Mouse (Mus musculus) limb, embryonic 14.5 days (tissue): ENCODE results near the gene Dnaic1. TPM values are rescaled to one million over a fixed set of nuclear protein-coding genes. Genes with fewer than 3 reads are reported as not detected.

Source experiments
- ATAC-seq: fragments of 200-750 bp; cut with Nextera tagmentation; 2 replicates; pipeline ENCODE4 v1.8.0; 2017; ENCODE audit warnings: low read depth, moderate number of reproducible peaks, moderate TSS enrichment; ENCODE audit not compliant: low FRiP score
- DNase-seq: peaks from one replicate; pipeline ENCODE4 v3.0.0-alpha.2; 2015; ENCODE audit warnings: low spot score
- H3K27ac ChIP-seq: fragments of 300-500 bp; sonication (generic); replicated peaks from 2 replicates; pipeline ENCODE4 v1.5.1; 2014; ENCODE audit warnings: low read depth, mild to moderate bottlenecking, low read length, moderate library complexity, mixed read lengths
- H3K27me3 ChIP-seq: fragments of 300-500 bp; sonication (generic); 2 replicates; pipeline ENCODE4 v1.6.1; 2014; ENCODE audit warnings: low read length, mixed read lengths; ENCODE audit not compliant: control insufficient read depth, insufficient read depth
- H3K36me3 ChIP-seq: fragments of 300-500 bp; sonication (generic); 2 replicates; pipeline ENCODE4 v1.6.1; 2014; ENCODE audit warnings: mild to moderate bottlenecking, low read length, moderate library complexity, mixed read lengths; ENCODE audit not compliant: control insufficient read depth, insufficient read depth
- H3K4me1 ChIP-seq: fragments of 300-500 bp; sonication (generic); 2 replicates; pipeline ENCODE4 v1.6.1; 2014; ENCODE audit warnings: antibody characterized with exemption, low read length, mixed read lengths; ENCODE audit not compliant: control insufficient read depth, insufficient read depth
- H3K4me2 ChIP-seq: fragments of 300-500 bp; sonication (generic); replicated peaks from 2 replicates; pipeline ENCODE4 v1.6.1; 2014; ENCODE audit warnings: low read depth, mild to moderate bottlenecking, low read length, moderate library complexity; ENCODE audit not compliant: severe bottlenecking
- H3K4me3 ChIP-seq: fragments of 300-500 bp; sonication (generic); replicated peaks from 2 replicates; pipeline ENCODE4 v1.5.1; 2014; ENCODE audit warnings: low read length
- H3K9ac ChIP-seq: fragments of 300-500 bp; sonication (generic); 2 replicates; pipeline ENCODE4 v1.6.1; 2014; ENCODE audit warnings: mild to moderate bottlenecking, low read depth, low read length, moderate library complexity; ENCODE audit not compliant: severe bottlenecking
- H3K9me3 ChIP-seq: fragments of 300-500 bp; sonication (generic); 2 replicates; pipeline ENCODE4 v1.6.1; 2016; ENCODE audit warnings: low read length; ENCODE audit not compliant: control insufficient read depth
- POLR2A ChIP-seq: fragments of 200-500 bp; IDR thresholded peaks from 2 replicates; pipeline ENCODE4 v1.8.0; 2012; ENCODE audit warnings: inconsistent platforms, mild to moderate bottlenecking, moderate library complexity, borderline replicate concordance; ENCODE audit not compliant: insufficient read depth, insufficient read length; ENCODE audit errors: extremely low read depth
- WGBS: fragments of 180-500 bp; shearing (Covaris S2); extraction: QIAGEN DNeasy Blood & Tissue Kit; methylation state at CpG from one replicate; pipeline ENCODE4 v1.1.7; 2014; 5-methylcytosine and 5-hydroxymethylcytosine counted together
- polyA plus RNA-seq, 2 experiments: library from polyadenylated mRNA; depleted of rRNA in 1 of 2; stranded (reverse) in 1 of 2; unstranded in 1 of 2; fragments of >200 nt; fragmentation: Nextera tagmentation in 1 of 2; extraction: Ambion mirVana in 1 of 2; gene quantifications; 2 replicates each; pipeline versions ENCODE4 v1.2.1 to v1.2.3; 2012 to 2014

Dnaic1 gene
- polyA plus RNA-seq, 2 experiments = 0.67 to 0.78 TPM

- Histone ChIP-seq H3K9me3 (no peaks in the 10 kb centered on the region), H3K27me3 (peaks cover 38% of the 10 kb centered on the region), H3K4me1 (peaks cover 53% of the 10 kb centered on the region), H3K36me3 (no peaks in the 10 kb centered on the region), H3K9ac (no peak overlapping the region), H3K4me3 (no peak overlapping the region), H3K4me2 (no peak overlapping the region), H3K27ac (no peak overlapping the region)
- DNase-seq (no peak), ATAC-seq (no peak)
- no peak for TF ChIP-seq POLR2A
- 24% methylated on average over 7 of the region's 7 CpGs for WGBS
These were observed 95.0 kb downstream of the Dnaic1 start for GRCm38 (mm10) chr4:41664533-41664932.

GRCm38 (mm10) chr4:41665009-41665675 is 95.6 kb downstream of the Dnaic1 start:
- Histone ChIP-seq H3K4me2 (no peak overlapping the region), H3K9me3 (no peaks in the 10 kb centered on the region), H3K9ac (no peak overlapping the region), H3K4me1 (peaks cover 47% of the 10 kb centered on the region), H3K27ac (no peak overlapping the region), H3K4me3 (no peak overlapping the region), H3K36me3 (no peaks in the 10 kb centered on the region), H3K27me3 (peaks cover 38% of the 10 kb centered on the region)
- DNase-seq (no peak), ATAC-seq (no peak)
- TF ChIP-seq POLR2A = no peak
- WGBS = 4% methylated on average over 3 of the region's 8 CpGs

GRCm38 (mm10) chr4:41666646-41667045 is 97.1 kb downstream of the Dnaic1 start:
- no peak overlapping the region for H3K4me3 ChIP-seq
- H3K4me2 ChIP-seq = no peak overlapping the region
- WGBS = 79% methylated on average over 9 of the region's 11 CpGs
- H3K36me3 ChIP-seq = no peaks in the 10 kb centered on the region
- DNase-seq (no peak), ATAC-seq (no peak)
- TF ChIP-seq POLR2A = no peak
- no peaks in the 10 kb centered on the region for H3K9me3 ChIP-seq
- H3K9ac ChIP-seq = no peak overlapping the region
- H3K27me3 ChIP-seq = peaks cover 46% of the 10 kb centered on the region
- peaks cover 33% of the 10 kb centered on the region for H3K4me1 ChIP-seq
- H3K27ac ChIP-seq = no peak overlapping the region

- no peak overlapping the region for H3K9ac ChIP-seq
- peaks cover 13% of the 10 kb centered on the region for H3K4me1 ChIP-seq
- H3K27me3 ChIP-seq = peaks cover 58% of the 10 kb centered on the region
- H3K9me3 ChIP-seq = no peaks in the 10 kb centered on the region
- TF ChIP-seq POLR2A = no peak
- H3K4me3 ChIP-seq = no peak overlapping the region
- H3K27ac ChIP-seq = no peak overlapping the region
- DNase-seq = no peak
- H3K4me2 ChIP-seq = no peak overlapping the region
- no peak for ATAC-seq
- WGBS = 79% methylated on average over 18 of the region's 18 CpGs
- H3K36me3 ChIP-seq = no peaks in the 10 kb centered on the region
These were observed 101.3 kb downstream of the Dnaic1 start for GRCm38 (mm10) chr4:41670836-41671235.

- ATAC-seq (no peak), DNase-seq (no peak)
- 19% methylated on average over 5 of the region's 5 CpGs for WGBS
- Histone ChIP-seq H3K4me2 (no peak overlapping the region), H3K36me3 (no peaks in the 10 kb centered on the region), H3K4me1 (peaks cover 13% of the 10 kb centered on the region), H3K9me3 (no peaks in the 10 kb centered on the region), H3K27ac (no peak overlapping the region), H3K4me3 (no peak overlapping the region), H3K9ac (no peak overlapping the region), H3K27me3 (peaks cover 59% of the 10 kb centered on the region)
- no peak for TF ChIP-seq POLR2A
These were observed 101.9 kb downstream of the Dnaic1 start for GRCm38 (mm10) chr4:41671500-41671899.
